Comparison of ENCODE assay signal across 26 mouse cellular contexts in the genomic region with DNA sequence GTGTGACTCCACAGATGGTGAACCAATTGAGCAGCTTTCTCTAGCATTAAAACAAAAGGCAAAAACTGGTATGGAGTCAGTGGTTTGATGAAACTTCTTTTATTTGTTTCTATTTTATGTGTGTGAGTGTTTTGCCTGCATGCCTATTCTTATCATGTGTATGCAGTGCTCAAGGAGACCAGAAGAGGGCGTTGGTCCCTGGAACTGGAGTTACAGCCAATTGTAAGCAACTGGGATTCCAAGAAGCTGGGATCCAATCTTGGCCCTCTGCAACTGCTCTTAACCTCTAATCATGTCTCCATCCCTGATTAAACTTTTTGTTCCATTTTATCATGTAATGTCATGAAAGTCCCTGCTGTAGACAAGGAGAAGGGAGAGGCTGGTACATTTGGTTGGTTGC. TPM values are rescaled to one million over a fixed set of nuclear protein-coding genes. Genes with fewer than 3 reads are reported as not detected.
A peak's percentile ranks its signal among the peaks of the same experiment; 100 is the strongest.
DNase-seq lines count a peak whose midpoint lies in the region; TF ChIP-seq lines count a peak whose summit lies in the region.
"Had no signal": no experiment of that assay in that cellular context is flagged by ENCODE, and none has a peak within 500 bp of the region (broad histone marks: within the 10 kb centered on the region; RNA-seq: fewer than 3 reads in every experiment).

No protein-coding gene starts in this region.

- no peak for TF ChIP-seq POLR2A in brain, embryonic 14.5 days (IDR thresholded peaks at IDR 0.05; ENCODE audit: borderline replicate concordance, extremely low read depth, insufficient read depth, insufficient read length, poor library complexity, severe bottlenecking)

- peaks cover 12% of the 10 kb centered on the region; the same call in 1 of the 2 replicates for H3K4me1 ChIP-seq in E14TG2a.4 (replicated peaks; ENCODE audit: low read depth, low read length)
- H3K4me1 ChIP-seq: hindbrain, embryonic 15.5 days; stomach, embryonic 15.5 days had no signal

- peak; percentile 44 for TF ChIP-seq CTCF in left cerebral cortex, adult 2 months (IDR thresholded peaks at IDR 0.05)
- peak; percentile 55 for TF ChIP-seq CTCF in E14TG2a.4 (conservative IDR thresholded peaks at IDR 0.05; ENCODE audit: low read length)
- peak; percentile 25; the same call in 1 of the 2 replicates for TF ChIP-seq CTCF in brain, embryonic 14.5 days (IDR thresholded peaks at IDR 0.05; ENCODE audit: borderline replicate concordance, extremely low read depth, insufficient read depth, insufficient read length)

- peaks cover 30% of the 10 kb centered on the region for H3K27me3 ChIP-seq in E14TG2a.4 (ENCODE audit: insufficient read depth, low read length)

- intact Hi-C loops in left cerebral cortex, adult 2 months (cut with DNase I) = no loop called here

- no peak overlapping the region for H3K27ac ChIP-seq in left cerebral cortex, adult 2 months
- H3K27ac ChIP-seq: forebrain, embryonic 10.5 days; hindbrain, embryonic 15.5 days; liver, embryonic 14.5 days; midbrain, embryonic 12.5 days; stomach, embryonic 15.5 days had no signal

- DNase-seq in left cerebral cortex, adult 2 months (ENCODE audit: extremely low spot score in 1 of 2, low spot score in 2 of 2) = no peak
- DNase-seq in left cerebral cortex, adult 9 months (ENCODE audit: low spot score in 2 of 2) = no peak
- peak; percentile 35 for DNase-seq in ES-CJ7 (ENCODE audit: low read depth, low spot score)
- DNase-seq in brain, embryonic 14.5 days (ENCODE audit: low read depth) = no peak
- DNase-seq in adrenal gland, postnatal 14 days = no peak
- no peak for DNase-seq in T-cell, adult 2 months (ENCODE audit: low spot score)
- DNase-seq: adrenal gland, adult 2 months; cerebellum, postnatal 10 days; kidney, postnatal 25 days; thymus, adult 18-20 months; thymus, postnatal 36 days had no signal

- no peak overlapping the region for H3K4me3 ChIP-seq in left cerebral cortex, adult 2 months
- no peak overlapping the region for H3K4me3 ChIP-seq in E14TG2a.4 (replicated peaks; ENCODE audit: low read length)
- H3K4me3 ChIP-seq: forebrain, embryonic 10.5 days; hindbrain, embryonic 15.5 days; midbrain, embryonic 12.5 days; stomach, embryonic 15.5 days had no signal

- H3K36me3 ChIP-seq in E14TG2a.4 (ENCODE audit: insufficient read depth, low read length) = no peaks in the 10 kb centered on the region
- H3K36me3 ChIP-seq: forebrain, embryonic 10.5 days; G1E; hindbrain, embryonic 15.5 days; midbrain, embryonic 12.5 days; stomach, embryonic 15.5 days had no signal

- no peaks in the 10 kb centered on the region for H3K9me3 ChIP-seq in E14TG2a.4 (ENCODE audit: low read length)
- H3K9me3 ChIP-seq: forebrain, embryonic 10.5 days; G1E; hindbrain, embryonic 15.5 days; midbrain, embryonic 12.5 days; stomach, embryonic 15.5 days had no signal

RNA-seq across cellular contexts. Expression of gene Kcnk12, which starts 58.0 kb away (rescaled TPM):
- total RNA-seq in left cerebral cortex, adult 2 months (2021) = 10 to 100 TPM; 31.2 to 32.9 TPM
- 1.4 and 2.1 TPM in 2 replicates for polyA plus RNA-seq in brain, embryonic 14.5 days (2012; rRNA removed)
- 0.26 TPM in 1 of 2 replicates, not detected in the other for total RNA-seq in adrenal gland, postnatal 14 days (2021)
- total RNA-seq: G1E; gastrocnemius, adult 18-20 months; gastrocnemius, postnatal 4 days; monocyte, adult 5-6 weeks; neutrophil, adult 5-6 weeks had no signal
- polyA plus RNA-seq: G1E; heart, postnatal 0 days; intestine, postnatal 0 days; kidney, embryonic 14.5 days; lung, embryonic 16.5 days had no signal

Comparison
In these comparisons a context has a peak if more than half of its experiments do, and no peak if none do; other contexts are left out.
1. RNA of gene Kcnk12, which starts 58.0 kb away (total RNA-seq): 31.2 to 32.9 TPM in left cerebral cortex, adult 2 months; 0.26 TPM in adrenal gland, postnatal 14 days; every median in the first group is over 10 times any median in the second.
2. Peak in every context shown above with its lines, with median percentiles within 50 percentile points of each other: CTCF ChIP-seq.